Mouse (Mus musculus): Measurements from ENCODE around the gene Atf7ip2.

- TF ChIP-seq USF2 (IDR thresholded peaks at IDR 0.05; ENCODE audit: borderline replicate concordance in 1 of 2, insufficient read depth in 1 of 2, low read depth in 1 of 2, low read length in 2 of 2) (no peak), CTCF (IDR thresholded peaks at IDR 0.05 in 2 of 3, conservative IDR thresholded peaks at IDR 0.05 in 1 of 3; ENCODE audit: control insufficient read depth in 1 of 3, insufficient read depth in 1 of 3, low read depth in 2 of 3, low read length in 3 of 3, poor library complexity in 1 of 3, severe bottlenecking in 1 of 3) (peak in 1 of 3 experiments; percentile 14; a peak in 1 of 6 replicates), ETS1 (IDR thresholded peaks at IDR 0.05; ENCODE audit: low read depth, low read length) (no peak), POLR2AphosphoS2 (IDR thresholded peaks at IDR 0.05; ENCODE audit: low read length) (no peak), POLR2A (IDR thresholded peaks at IDR 0.05; ENCODE audit: control insufficient read depth in 1 of 2, insufficient read depth in 1 of 2, low read depth in 1 of 2, low read length in 2 of 2, poor library complexity in 1 of 2) (no peak)
Measured at GRCm38 (mm10) chr16:10208777-10209176, 16.3 kb downstream of the Atf7ip2 start.
